Mouse (Mus musculus) adrenal gland, postnatal 14 days (tissue): ENCODE results near the gene Rhcg. TPM values are rescaled to one million over a fixed set of nuclear protein-coding genes. Genes with fewer than 3 reads are reported as not detected.

Source experiments
- DNase-seq: peaks from one replicate; pipeline ENCODE4 v3.0.0; 2021; ENCODE audit warnings: mixed read lengths
- total RNA-seq: library from RNA; stranded (reverse); gene quantifications from 2 replicates; pipeline ENCODE4 v1.2.3, GENCODE M21; 2021

The Rhcg gene
- total RNA-seq, 1 experiment from 2014 or later: 1.9 TPM

DNA sequence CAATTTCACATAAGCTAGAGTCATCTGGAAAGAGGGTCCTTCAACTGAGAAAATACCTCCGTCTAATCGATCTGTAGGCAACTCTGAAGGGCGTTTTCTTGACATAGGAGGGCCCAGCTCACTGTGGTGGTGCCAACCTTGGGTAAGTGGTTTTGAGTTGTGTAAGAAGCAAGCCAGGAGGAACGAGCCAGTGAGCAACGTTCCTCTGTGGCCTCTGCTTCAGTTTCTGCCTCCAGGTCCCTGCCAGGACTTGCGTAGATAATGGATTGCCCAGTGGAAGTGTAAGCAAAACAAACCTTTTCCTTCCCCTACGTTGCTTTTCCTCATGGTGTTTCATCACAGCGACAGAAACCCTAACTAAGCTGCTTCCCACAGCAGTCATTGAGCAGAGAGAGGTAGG is 15.5 kb downstream of the Rhcg start:
- no peak for DNase-seq

DNA sequence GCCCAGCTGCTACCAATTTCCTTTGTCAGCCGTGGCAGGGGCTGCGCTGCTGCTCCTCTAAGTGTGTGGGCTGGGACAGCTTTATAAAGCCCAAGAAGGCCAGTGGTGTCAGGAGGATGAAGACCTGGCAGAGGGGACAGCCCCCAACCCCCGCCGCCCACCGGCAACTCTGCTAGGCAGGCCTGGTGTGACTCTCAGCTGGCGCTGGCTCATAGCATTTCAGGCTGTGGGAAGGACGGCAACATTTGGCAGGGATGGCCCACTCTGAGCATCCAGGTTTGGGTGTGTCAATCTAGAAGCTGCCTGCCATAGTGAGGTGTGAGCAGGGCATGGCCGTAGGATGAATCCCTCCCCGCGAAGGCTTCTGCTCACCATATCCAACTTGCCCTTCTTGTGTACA is 17.3 kb downstream of the Rhcg start:
- DNase-seq: no peak

- peak; percentile 85 for DNase-seq
These were observed 22.6 kb downstream of the Rhcg start for GRCm38 (mm10) chr7:79594854-79595253.

DNA sequence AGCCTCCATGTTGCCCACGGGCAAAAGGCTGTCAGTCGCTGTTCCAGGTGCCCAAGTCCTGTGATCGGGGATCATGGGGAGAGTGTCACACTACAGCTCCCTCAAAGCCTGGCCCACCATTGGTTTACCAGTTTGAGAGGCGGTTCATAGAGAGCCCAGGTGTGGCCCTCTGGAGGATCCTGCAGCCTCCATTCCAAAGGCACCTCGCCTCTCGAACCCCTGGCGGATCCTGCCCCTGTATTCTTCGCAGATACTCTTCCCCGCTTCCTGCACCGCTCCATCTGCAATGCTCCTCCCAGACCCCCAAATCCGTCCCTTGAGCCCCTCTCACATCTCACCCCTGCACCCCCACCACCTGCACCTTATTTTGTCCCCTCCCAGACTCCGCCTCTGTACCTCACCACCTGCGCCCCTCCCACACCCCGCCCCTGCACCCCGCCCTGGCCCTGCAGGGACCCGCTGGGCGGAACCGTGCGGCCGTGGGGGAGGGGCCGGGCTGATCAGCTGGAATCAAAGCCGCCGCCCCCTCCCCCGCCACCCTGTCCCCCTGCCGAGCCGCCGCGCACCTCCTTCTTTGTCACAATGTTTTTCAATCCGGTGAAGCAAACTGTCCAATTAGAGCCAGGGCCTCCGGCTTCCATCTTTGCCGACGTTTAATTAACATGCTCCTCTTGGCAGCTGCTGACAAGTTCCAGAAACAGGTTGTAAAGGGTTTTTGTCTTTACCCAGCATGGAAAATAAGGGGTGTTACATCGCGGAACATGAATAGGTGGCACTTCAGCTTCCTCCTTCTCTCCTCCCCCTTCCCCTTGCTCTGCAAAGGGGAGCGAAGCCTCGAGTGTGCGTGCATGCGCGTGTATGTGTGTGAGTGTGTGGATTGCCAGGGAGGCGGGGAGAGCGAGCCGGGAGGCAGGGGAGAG is 25.4 kb downstream of the Rhcg start:
- no peak for DNase-seq

- no peak for DNase-seq
These were observed 26.8 kb downstream of the Rhcg start for GRCm38 (mm10) chr7:79590560-79591110.

GRCm38 (mm10) chr7:79589763-79590559 is 27.5 kb downstream of the Rhcg start:
- no peak for DNase-seq

DNA sequence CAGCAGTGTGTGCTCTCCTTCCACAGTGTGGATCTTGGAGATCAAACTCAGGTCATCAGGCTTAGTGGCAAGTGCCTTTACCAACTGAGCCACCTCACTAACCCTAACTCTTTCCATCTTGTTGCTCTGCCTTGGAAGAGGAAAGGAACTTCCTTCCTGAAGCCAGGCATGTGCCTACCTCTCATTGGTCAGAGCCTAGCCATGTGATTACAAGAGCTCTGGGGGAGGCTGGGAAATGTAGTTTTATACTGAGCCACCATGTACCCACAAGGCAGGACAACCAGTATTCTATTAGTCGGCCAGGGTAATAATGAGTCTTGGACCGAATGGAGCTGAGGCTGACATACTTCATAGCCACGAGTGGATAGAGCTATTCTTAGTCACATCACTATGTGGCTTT is 29.2 kb downstream of the Rhcg start:
- DNase-seq: no peak

DNA sequence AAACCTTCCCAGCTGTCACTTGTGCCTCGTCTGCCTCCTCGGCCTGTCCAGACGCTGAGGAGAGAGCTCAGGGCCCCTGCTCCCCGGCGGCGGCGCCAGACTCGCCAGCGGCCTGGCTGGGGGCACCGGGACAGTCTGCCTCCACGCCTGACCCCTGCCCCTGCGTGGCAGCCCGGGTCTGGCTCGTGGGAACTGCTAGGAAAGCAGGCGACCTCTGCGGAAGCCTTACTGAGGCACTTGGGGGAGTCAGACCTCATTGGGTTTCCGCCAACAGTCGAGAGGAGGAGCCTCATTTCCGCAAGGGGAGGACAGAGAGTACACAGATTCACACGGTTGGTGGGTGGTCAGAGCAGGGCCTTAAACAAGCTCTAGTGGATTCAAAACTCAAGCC is 38.6 kb downstream of the Rhcg start:
- DNase-seq: no peak

DNA sequence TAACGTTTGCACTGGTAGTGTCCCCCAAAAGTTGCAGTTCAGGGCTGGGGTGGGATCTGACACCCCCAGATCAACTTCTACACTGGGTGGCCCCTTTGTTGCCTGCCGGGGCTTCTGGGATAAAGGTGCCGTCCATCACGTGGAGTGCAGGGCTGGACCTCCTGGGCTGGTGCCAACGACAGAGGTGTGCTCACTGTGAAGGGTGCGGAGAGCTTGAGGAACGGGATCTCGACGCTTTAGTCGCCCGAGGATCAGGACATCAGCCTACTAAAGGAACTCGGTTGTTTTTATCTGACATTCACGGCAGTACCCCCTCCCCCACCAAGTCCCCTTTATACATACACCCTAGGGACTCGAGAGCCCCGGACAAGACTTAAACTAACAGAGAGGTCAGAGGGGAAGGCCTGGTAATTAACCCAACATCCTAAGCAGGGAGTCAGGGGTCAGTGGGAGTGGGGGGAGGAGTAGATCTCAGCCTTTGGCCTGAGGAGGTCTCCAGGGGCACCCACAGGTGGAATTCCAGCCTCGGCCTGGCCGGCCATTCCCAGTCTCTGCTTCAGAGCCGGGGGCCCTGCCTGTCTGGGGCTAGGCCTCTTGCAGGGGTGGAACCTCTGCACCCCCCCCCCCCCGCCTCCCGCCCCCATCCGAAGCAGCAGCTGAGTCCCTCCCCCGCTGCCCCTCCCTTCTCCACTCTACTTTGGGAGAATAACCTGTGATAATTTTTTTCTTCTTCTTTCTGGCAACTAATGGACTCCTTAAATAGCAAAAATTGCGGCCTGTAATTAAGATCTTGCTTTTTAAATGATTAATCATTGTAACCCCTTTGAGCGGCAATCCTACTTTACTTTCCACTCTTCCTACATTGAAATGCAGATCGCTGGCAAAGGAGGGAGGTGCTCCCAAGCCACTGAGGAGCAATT is 39.3 kb downstream of the Rhcg start:
- DNase-seq: no peak

DNA sequence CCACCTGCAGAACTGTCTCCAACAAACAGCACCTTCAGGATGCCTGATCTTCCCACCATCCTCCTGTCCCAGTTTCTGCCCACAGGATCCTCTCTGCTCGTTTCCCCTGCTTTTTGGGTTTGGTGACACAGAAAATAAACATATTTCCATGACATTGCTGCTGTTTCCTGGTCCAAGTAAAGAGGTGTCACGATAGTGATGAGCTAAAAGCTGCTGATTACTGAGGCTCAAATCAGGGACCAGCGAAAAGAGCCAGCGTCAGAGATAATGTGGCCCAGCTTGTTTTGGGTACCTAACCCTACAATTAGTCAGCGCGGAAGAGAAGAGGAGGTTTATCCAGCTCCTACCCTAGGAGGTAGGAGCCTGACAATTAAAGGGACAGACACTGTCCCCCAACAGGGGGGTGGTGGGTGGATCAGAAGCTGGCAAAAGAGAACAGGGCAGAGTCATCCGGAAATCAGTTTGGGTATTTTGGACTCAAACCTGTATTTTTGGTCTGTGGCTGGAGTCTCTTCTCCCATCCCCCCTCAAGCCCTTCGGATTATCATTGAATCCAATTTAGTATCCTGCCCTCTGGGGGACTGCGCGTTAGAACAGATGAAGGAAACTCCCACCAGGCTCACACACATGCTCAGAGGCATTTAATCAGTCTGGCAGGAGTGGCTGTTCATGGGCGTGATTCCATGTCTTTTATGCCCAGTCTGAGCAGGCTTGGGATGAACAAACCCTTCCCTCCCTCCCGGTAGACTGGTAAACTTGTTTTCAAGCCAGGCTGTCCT is 40.2 kb downstream of the Rhcg start:
- no peak for DNase-seq

DNA sequence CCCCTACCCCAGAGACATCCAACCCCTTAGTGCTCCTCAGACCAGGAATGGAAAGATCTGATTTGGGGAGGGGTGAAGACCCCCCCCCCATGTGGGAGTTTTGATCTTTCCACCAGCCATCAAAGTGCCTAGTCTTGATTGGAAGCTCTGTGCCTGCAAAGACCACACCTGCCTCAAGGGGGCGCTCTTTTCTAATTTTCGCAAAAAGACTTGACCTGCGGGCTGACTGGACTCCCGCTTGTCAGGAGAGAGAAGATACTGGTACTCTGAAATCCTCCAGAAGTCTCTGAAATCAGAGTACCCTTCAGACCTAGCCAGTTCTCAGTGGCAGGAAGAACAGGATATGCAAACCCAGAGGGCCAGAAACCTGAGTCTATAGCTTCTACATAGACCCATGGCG is 40.8 kb downstream of the Rhcg start:
- DNase-seq: peak; percentile 75

DNA sequence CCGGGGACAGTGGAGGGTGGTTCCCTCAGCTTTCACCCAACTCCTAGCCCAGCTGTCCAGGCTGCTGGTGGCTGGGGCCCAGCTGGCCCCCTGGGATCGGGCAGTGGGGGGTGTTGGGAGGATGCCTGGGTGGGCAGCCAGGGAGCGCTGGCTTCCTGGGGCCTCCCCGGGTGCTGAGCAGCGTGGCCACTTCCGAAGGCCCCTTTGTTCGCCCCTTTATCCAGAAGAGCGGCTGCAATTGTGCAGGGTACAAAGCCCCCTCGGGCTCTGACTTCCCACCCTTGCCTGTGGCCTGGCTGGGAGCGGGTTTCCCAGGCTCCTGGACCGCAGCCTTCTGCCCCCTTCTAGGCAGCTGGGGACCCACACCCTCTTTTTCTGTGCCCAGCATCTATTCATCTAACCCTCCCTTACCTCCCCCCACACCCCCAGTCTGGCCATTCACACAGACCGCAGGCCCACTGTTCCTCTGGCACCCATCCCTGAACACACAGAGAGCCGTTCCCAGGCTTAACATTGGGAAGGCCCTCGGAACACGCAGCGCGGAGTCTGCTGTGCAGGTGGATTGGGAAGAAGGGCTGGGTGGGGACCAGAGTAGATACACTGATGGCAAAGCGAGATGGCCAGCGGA is 45.2 kb downstream of the Rhcg start:
- DNase-seq: no peak

DNA sequence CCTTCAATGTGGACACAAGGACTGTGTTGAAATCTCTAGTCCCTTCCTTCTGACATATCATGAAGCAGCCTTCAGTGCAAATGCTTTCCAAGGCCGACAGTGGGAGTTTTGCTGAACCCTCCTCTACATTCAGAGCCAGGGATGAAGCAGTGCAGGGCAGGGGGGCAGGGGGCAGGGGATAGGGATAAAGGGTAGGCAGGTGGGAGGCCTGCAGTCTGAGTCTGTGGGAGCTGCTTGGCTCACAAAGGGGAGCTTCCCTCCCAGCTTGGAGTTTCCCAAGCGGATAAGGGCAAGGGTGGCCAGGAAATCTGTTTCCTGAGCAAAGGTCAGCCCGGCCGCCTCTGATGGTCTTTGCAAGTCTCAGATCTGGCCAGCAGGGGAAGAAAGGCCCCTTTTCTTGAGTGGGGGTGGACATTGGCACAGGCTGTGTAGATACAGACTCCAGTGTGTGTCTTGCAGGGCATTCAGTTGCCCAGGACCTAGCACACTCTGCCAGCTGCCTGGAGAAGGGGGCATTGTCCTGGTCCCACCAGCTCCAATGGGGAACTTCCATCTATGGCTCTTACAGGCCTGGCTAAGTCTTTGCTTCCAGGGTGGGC is 48.4 kb downstream of the Rhcg start:
- DNase-seq: peak; percentile 47

- no peak for DNase-seq
These were observed 49.2 kb downstream of the Rhcg start for GRCm38 (mm10) chr7:79568212-79568611.

- DNase-seq: no peak
These were observed 53.8 kb downstream of the Rhcg start for GRCm38 (mm10) chr7:79563675-79564074.

DNA sequence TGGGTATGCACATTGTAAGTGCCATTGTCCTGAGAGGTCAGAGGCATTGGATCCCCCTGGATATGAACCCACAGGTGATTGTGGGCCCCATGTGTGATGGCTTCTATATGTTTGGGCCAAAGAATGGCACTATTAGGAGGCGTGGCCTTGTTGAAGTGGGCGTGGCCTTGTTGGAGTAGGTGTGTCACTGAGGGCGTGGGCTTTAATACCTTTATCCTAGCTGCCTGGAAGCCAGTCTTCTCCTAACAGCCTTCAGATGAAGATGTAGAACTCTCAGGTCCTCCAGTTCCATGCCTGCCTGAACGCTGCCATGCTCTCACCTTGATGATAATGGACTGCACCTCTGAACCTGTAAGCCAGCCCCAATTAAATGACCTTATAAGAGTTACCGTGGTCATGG is 55.1 kb downstream of the Rhcg start:
- no peak for DNase-seq

- no peak for DNase-seq
These were observed 58.8 kb downstream of the Rhcg start for GRCm38 (mm10) chr7:79558698-79559097.

GRCm38 (mm10) chr7:79557728-79558221 is 59.7 kb downstream of the Rhcg start:
- no peak for DNase-seq

DNA sequence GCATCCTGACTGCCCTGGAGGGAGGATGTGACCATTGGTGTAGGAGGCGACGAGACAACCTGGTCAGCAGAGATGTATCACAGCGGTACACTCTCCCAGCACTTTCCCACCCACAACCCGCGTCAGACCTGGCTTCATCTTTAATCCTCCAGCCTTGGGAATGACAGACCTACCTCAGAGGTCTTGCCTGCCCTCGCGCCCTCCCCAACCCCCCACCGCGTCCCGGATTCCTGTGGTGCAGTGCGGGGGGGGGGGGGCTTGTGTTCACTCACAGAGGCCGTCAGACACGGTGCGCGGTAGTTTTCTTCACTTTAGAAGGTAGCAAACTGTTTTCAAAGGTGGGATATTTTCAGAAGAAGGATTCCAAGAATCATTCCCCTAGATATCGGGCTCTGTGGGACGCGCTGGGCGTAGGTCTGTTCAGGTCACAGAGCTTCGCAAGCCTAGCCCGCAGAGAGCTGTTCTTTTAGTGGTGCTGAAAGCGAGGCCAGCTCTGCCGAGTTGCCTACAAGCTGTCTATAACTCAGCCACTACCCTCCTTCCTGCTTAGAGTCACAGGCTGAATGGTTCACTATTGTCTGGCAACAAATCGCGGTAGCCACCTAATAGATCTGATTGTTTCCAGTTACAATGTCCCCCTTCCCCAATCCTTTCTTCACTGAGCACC is 62.0 kb downstream of the Rhcg start:
- peak; percentile 67 for DNase-seq
